Mouse (Mus musculus) CD8-positive naive resting alpha-beta T cell, adult 57 days (primary cell): ENCODE data around the gene Vmn2r42. TPM values are rescaled to one million over a fixed set of nuclear protein-coding genes. Genes with fewer than 3 reads are reported as not detected.

Experiments used
- total RNA-seq: library from RNA; stranded (reverse); gene quantifications from one replicate; pipeline ENCODE4 v1.2.4, GENCODE M21; 2023

Vmn2r42 gene
- total RNA-seq = not detected

GRCm38 (mm10) chr7:8200220-8200619, at the start of gene Vmn2r42:
Gene Vmn2r42, minus strand, starts transcription at chr7:8200320.

GRCm38 (mm10) chr7:8161554-8161953, 38.6 kb downstream of the Vmn2r42 start, which contains the start of gene Vmn2r41:
Gene Vmn2r41, minus strand, starts transcription at chr7:8161654.

Other genes starting within 250 kb of the Vmn2r42 start
- not detected for gene Vmn2r41, start 38.7 kb downstream of the Vmn2r42 start, total RNA-seq
- not detected for gene Vmn2r43, start 60.3 kb upstream of the Vmn2r42 start, total RNA-seq
- not detected for gene Vmn2r44, start 183.0 kb upstream of the Vmn2r42 start, total RNA-seq